Mouse (Mus musculus): ENCODE results near the gene Agmo. TPM values are rescaled to one million over a fixed set of nuclear protein-coding genes. Genes with fewer than 3 reads are reported as not detected.

Gene Agmo
- polyA plus RNA-seq, 1 experiment = 9.9 TPM

- DNase-seq (ENCODE audit: low read depth) = no peak
Measured at GRCm38 (mm10) chr12:37434466-37434865, 193.0 kb downstream of the Agmo start.

GRCm38 (mm10) chr12:37442486-37443013 lies 201.1 kb downstream of the Agmo start:
- DNase-seq (ENCODE audit: low read depth) = no peak

- DNase-seq (ENCODE audit: low read depth) = no peak
Measured at GRCm38 (mm10) chr12:37445255-37445654, 203.8 kb downstream of the Agmo start.

GRCm38 (mm10) chr12:37449597-37449996 lies 208.2 kb downstream of the Agmo start:
- no peak for DNase-seq (ENCODE audit: low read depth)

- DNase-seq (ENCODE audit: low read depth) = no peak
Measured at GRCm38 (mm10) chr12:37450366-37451156, 209.1 kb downstream of the Agmo start.

- no peak for DNase-seq (ENCODE audit: low read depth)
Measured at GRCm38 (mm10) chr12:37471631-37472030, 230.2 kb downstream of the Agmo start.

GRCm38 (mm10) chr12:37476849-37477248 lies 235.4 kb downstream of the Agmo start:
- no peak for DNase-seq (ENCODE audit: low read depth)

- no peak for DNase-seq (ENCODE audit: low read depth)
Measured at GRCm38 (mm10) chr12:37487991-37488390, 246.6 kb downstream of the Agmo start.

- no peak for DNase-seq (ENCODE audit: low read depth)
Measured at GRCm38 (mm10) chr12:37498871-37499270, 257.4 kb downstream of the Agmo start.

GRCm38 (mm10) chr12:37507406-37507805 lies 266.0 kb downstream of the Agmo start:
- DNase-seq (ENCODE audit: low read depth) = no peak

- DNase-seq (ENCODE audit: low read depth) = no peak
Measured at GRCm38 (mm10) chr12:37507826-37508225, 266.4 kb downstream of the Agmo start.

- DNase-seq (ENCODE audit: low read depth) = no peak
Measured at GRCm38 (mm10) chr12:37521772-37522171, 280.3 kb downstream of the Agmo start.

- no peak for DNase-seq (ENCODE audit: low read depth)
Measured at GRCm38 (mm10) chr12:37524662-37525061, 283.2 kb downstream of the Agmo start.

GRCm38 (mm10) chr12:37540994-37541393 lies 299.6 kb downstream of the Agmo start:
- DNase-seq (ENCODE audit: low read depth) = no peak

GRCm38 (mm10) chr12:37558284-37558683 lies 316.8 kb downstream of the Agmo start:
- DNase-seq (ENCODE audit: low read depth) = no peak

- no peak for DNase-seq (ENCODE audit: low read depth)
Measured at GRCm38 (mm10) chr12:37565882-37566596, 324.6 kb downstream of the Agmo start.

- DNase-seq (ENCODE audit: low read depth) = no peak
Measured at GRCm38 (mm10) chr12:37571922-37572321, 330.5 kb downstream of the Agmo start.

GRCm38 (mm10) chr12:37582777-37583176 lies 341.3 kb downstream of the Agmo start:
- DNase-seq (ENCODE audit: low read depth) = no peak

- DNase-seq (ENCODE audit: low read depth) = no peak
Measured at GRCm38 (mm10) chr12:37592853-37593252, 351.4 kb downstream of the Agmo start.

- DNase-seq (ENCODE audit: low read depth) = no peak
Measured at GRCm38 (mm10) chr12:37612837-37613236, 371.4 kb downstream of the Agmo start.

- no peak for DNase-seq (ENCODE audit: low read depth)
Measured at GRCm38 (mm10) chr12:37614769-37615168, 373.3 kb downstream of the Agmo start.

- no peak for DNase-seq (ENCODE audit: low read depth)
Measured at GRCm38 (mm10) chr12:37624078-37624477, 382.6 kb downstream of the Agmo start.

Data from gonadal fat pad, adult 2 months (tissue).